Mouse (Mus musculus) intestine, postnatal 0 days (tissue): Measurements from ENCODE around the gene Srp14. TPM values are rescaled to one million over a fixed set of nuclear protein-coding genes. Genes with fewer than 3 reads are reported as not detected.

Source experiments
- ATAC-seq: fragments of 200-750 bp; cut with Nextera tagmentation; 2 replicates; pipeline ENCODE4 v1.8.0; 2017; ENCODE audit warnings: mild to moderate bottlenecking, moderate TSS enrichment, moderate library complexity
- H3K27ac ChIP-seq: fragments of 300-500 bp; sonication (generic); 2 replicates; pipeline ENCODE4 v1.5.1; 2014; ENCODE audit warnings: mild to moderate bottlenecking, low read depth, low read length, moderate library complexity
- H3K27me3 ChIP-seq: fragments of 300-500 bp; sonication (generic); replicated peaks from 2 replicates; pipeline ENCODE4 v1.6.1; 2014; ENCODE audit warnings: low read length, mixed read lengths; ENCODE audit not compliant: control insufficient read depth, insufficient read depth
- H3K36me3 ChIP-seq: fragments of 300-500 bp; sonication (generic); 2 replicates; pipeline ENCODE4 v1.6.1; 2014; ENCODE audit warnings: mild to moderate bottlenecking, moderate library complexity; ENCODE audit not compliant: control insufficient read depth, insufficient read depth
- H3K4me1 ChIP-seq: fragments of 300-500 bp; sonication (generic); replicated peaks from 2 replicates; pipeline ENCODE4 v1.6.1; 2014; ENCODE audit warnings: antibody characterized with exemption, low read length, mixed read lengths; ENCODE audit not compliant: control insufficient read depth, insufficient read depth
- H3K4me2 ChIP-seq: fragments of 300-500 bp; sonication (generic); replicated peaks from 2 replicates; pipeline ENCODE4 v1.6.1; 2014; ENCODE audit warnings: low read depth, mild to moderate bottlenecking, moderate library complexity
- H3K4me3 ChIP-seq: fragments of 300-500 bp; sonication (generic); 2 replicates; pipeline ENCODE4 v1.5.1; 2014; ENCODE audit warnings: low read depth, low read length
- H3K9ac ChIP-seq: fragments of 300-500 bp; sonication (generic); 2 replicates; pipeline ENCODE4 v1.6.1; 2014; ENCODE audit warnings: mild to moderate bottlenecking, low read depth, low read length
- H3K9me3 ChIP-seq: fragments of 300-500 bp; sonication (generic); 2 replicates; pipeline ENCODE4 v1.6.1; 2016; ENCODE audit warnings: mixed run types; ENCODE audit not compliant: control insufficient read depth
- CTCF ChIP-seq: sonication (generic); IDR thresholded peaks from 2 replicates; pipeline ENCODE4 v1.5.1; 2016; ENCODE audit warnings: low read depth, mild to moderate bottlenecking, control low read depth, antibody characterized with exemption, moderate library complexity
- WGBS: fragments of 180-500 bp; shearing (Covaris S2); extraction: QIAGEN DNeasy Blood & Tissue Kit; methylation state at CpG from one replicate; pipeline ENCODE4 v1.1.7; 2014; 5-methylcytosine and 5-hydroxymethylcytosine counted together
- polyA plus RNA-seq: library from polyadenylated mRNA; unstranded; fragments of >200 nt; fragmentation: Nextera tagmentation; extraction: Ambion mirVana; gene quantifications from 2 replicates; pipeline ENCODE4 v1.2.1, GENCODE M21; 2015

Gene Srp14
- polyA plus RNA-seq, 1 experiment from 2014 or later: 168 TPM

GRCm38 (mm10) chr2:118429297-118429696 lies 50.2 kb downstream of the Srp14 start:
- no peak for ATAC-seq
- peaks cover 38% of the 10 kb centered on the region for H3K36me3 ChIP-seq
- WGBS: 83% methylated on average over 9 of the region's 9 CpGs

DNA sequence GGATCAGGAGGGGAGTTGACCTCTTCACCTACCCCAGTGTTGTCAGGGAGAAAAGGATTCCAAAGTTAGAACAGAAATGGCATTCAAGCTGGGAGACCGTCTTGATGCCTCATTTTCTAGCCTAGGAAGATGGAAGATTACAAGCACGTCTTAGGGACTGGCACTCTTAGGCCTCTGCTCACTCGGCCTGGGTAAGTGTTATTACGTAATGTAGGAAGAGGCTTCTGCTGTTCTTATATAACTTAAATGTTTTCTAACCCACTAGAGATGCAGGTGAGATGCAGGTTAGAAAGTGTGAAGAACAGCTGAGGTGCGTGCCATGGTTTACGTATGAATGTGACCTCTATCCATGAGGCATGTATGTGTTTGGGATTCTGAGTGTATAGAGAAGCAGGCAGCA lies 51.2 kb downstream of the Srp14 start:
- Histone ChIP-seq H3K4me3 (no peak overlapping the region), H3K36me3 (peaks cover 30% of the 10 kb centered on the region), H3K27ac (no peak overlapping the region), H3K4me1 (no peaks in the 10 kb centered on the region), H3K4me2 (no peak overlapping the region), H3K9me3 (no peaks in the 10 kb centered on the region), H3K27me3 (no peaks in the 10 kb centered on the region), H3K9ac (no peak overlapping the region)
- ATAC-seq: no peak
- WGBS: 94% methylated on average over 6 of the region's 6 CpGs
- TF ChIP-seq CTCF: no peak

More at GRCm38 (mm10) chr2:118429297-118429696, 50.2 kb downstream of the Srp14 start:
- no peak overlapping the region for H3K9ac ChIP-seq
- H3K27ac ChIP-seq: no peak overlapping the region
- H3K4me3 ChIP-seq: no peak overlapping the region
- no peak overlapping the region for H3K4me2 ChIP-seq
- H3K9me3 ChIP-seq: no peaks in the 10 kb centered on the region
- H3K27me3 ChIP-seq: no peaks in the 10 kb centered on the region
- no peaks in the 10 kb centered on the region for H3K4me1 ChIP-seq
- no peak for TF ChIP-seq CTCF

Other genes with a start within 250 kb of the Srp14 start
- gene Fsip1, start 222.7 kb downstream of the Srp14 start, polyA plus RNA-seq: 0.13 and 0.31 TPM in 2 replicates
- gene Gpr176, start 106.3 kb downstream of the Srp14 start, polyA plus RNA-seq: 0.57 and 0.84 TPM in 2 replicates
- 3.7 and 3.8 TPM in 2 replicates for gene Eif2ak4, start 91.1 kb downstream of the Srp14 start, polyA plus RNA-seq
- 1.4 and 1.7 TPM in 2 replicates for gene Bmf, start 70.0 kb upstream of the Srp14 start, polyA plus RNA-seq
- 8.9 and 9.9 TPM in 2 replicates for gene Bub1b, start 118.5 kb upstream of the Srp14 start, polyA plus RNA-seq
- 0.90 and 1.4 TPM in 2 replicates for gene Pak6, start 183.6 kb upstream of the Srp14 start, polyA plus RNA-seq
- gene Ankrd63, start 224.3 kb upstream of the Srp14 start, polyA plus RNA-seq: 0.63 and 0.65 TPM in 2 replicates
- 0.59 and 0.76 TPM in 2 replicates for gene Plcb2, start 248.7 kb upstream of the Srp14 start, polyA plus RNA-seq